Mouse (Mus musculus): ENCODE measurements around the gene Ankrd26.

Gene Ankrd26

GRCm38 (mm10) chr6:118478957-118479708 is 82.9 kb downstream of the Ankrd26 start, which contains the start of gene Zfp9:
Zfp9 (minus strand) TSS chr6:118479320.
- DNase-seq (ENCODE audit: low spot score in 2 of 2), result peak; percentile 57 to 78

DNA sequence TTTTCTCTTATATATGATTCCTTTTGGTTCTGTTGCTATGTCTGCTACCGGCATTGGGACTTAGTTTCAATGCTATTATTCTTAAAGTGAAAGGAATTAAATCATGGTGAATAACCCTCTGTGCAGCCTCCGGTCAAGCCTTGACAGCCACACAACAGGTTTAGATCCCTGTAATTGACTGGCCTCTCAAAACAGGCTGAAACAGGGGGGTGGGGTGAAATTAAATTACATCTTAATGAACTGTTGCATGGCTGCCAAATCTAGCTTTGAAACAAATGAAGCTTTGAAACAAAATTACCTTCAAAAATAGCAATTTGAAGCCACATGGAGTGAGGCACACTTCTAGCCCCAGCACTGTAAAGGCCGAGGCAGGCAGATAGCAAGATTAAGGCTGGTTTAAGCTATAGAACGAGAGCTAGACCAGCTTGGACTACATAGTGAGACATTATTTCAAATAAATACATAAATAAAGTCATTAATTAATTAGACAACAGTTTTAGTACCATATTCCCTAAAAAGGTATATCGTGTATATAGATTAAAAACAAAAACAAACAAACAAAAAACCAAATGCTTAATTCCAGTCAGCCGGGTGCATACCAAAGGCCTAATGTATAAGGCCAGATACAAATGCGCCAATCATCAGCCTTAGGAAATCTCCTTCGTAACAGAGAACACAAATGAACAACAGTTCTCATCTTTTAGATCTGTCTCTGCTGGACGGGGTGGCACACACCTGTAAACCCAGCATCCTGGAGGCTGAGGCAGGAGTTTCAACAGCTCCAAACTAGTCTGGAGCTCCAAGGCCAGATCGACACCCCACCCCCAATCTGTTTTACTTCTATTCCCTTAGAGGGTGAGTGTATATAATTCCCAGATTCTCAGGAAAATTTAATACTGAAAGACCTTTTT is 83.9 kb downstream of the Ankrd26 start:
- DNase-seq (ENCODE audit: low spot score in 2 of 2), result no peak

- no peak for DNase-seq (ENCODE audit: low spot score in 2 of 2)
Observed at GRCm38 (mm10) chr6:118462069-118462705, 99.8 kb downstream of the Ankrd26 start.

DNA sequence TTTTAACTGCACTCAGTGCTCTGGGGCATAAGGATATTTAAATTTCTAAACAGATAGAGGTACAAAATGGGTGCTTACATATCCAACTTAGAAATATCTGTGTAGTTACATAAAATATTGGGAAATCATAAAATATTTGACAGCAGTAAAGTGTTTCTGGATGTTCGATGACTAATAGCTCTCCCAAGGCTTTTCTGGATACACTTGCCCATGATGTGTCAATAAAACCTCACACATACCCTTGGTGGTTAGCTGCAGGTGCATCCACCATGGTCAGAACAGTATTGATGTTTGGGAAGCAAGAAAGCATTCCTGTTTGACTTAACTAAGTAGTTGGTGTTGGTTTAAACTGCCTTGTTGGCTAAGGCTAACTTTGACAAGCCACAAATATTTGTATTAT is 104.3 kb downstream of the Ankrd26 start:
- DNase-seq (ENCODE audit: low spot score in 2 of 2), result no peak

DNA sequence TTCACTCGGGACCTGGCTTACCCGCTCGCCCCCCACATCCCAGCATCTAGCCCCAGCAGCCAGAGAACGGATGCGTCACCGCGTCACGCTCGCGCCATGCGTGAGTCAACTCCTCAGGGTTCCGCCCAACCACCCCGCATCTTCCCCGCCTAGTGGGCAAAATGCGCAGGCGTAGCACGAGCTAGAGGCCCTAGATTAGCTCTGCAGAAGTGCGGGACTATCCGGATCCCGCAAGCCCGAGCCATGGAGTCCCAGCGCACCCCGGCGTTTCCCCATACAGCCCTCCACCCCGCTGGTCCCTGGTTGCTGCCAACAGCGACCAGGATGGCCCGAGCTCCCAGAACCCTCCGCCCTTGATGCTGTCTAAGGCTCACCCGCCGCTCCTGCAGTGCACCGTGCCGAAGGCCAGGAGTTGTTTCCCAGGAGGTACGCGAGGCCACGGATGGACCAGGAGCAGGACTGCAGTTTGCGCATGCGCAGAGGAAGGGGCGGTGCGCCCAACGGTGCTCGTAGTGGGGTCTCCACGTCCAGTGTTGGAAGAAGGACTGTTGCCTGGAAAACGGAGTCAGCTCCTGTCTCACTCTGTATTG is 106.9 kb downstream of the Ankrd26 start, which contains the start of gene Zfp248:
Gene Zfp248, minus strand, starts transcription at position 487 of the 590 bp plus-strand sequence.
- DNase-seq (ENCODE audit: low spot score in 2 of 2), result peak; percentile 85 to 87

DNA sequence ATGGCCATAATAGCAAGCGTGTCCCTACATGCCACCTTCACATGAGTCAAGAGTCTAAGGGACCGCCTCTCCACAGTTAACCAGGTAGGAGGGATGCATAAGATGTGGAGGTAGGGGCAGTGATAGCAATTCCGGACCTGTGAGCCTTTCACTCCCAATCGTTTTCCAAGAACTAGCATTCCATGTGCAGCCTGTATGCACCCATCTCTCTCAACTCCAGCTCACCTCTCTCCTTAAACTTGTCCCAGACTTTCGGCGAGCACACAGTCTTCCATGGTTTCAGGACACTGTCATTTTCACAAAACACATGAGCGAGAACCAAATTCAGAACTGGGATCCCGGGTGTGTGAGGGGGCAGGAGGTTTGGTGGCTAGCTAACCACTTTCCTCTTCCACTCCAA is 107.6 kb downstream of the Ankrd26 start:
- DNase-seq (ENCODE audit: low spot score in 2 of 2), result peak; percentile 7 to 21
